Mouse (Mus musculus): ENCODE data around the gene Nup210. TPM values are rescaled to one million over a fixed set of nuclear protein-coding genes. Genes with fewer than 3 reads are reported as not detected.
"Not testable (repeated sequence)": the region's sequence is repeated elsewhere in the genome, so short reads cannot be mapped to it uniquely, and the experiment has no call there.

Gene Nup210
- polyA plus RNA-seq, 1 experiment from 2014 or later, result 24.0 TPM

- 82% methylated on average over 13 of the region's 13 CpGs for WGBS
- Histone ChIP-seq H3K27ac (no peak overlapping the region), H3K4me3 (no peak overlapping the region), H3K9me3 (no peaks in the 10 kb centered on the region), H3K36me3 (0 out of 2 replicates have a peak, but pooled peaks cover 3% of the 10 kb centered on the region), H3K27me3 (ENCODE audit: insufficient read depth, poor library complexity, severe bottlenecking) (no peaks in the 10 kb centered on the region), H3K4me1 (replicated peaks) (peaks cover 21% of the 10 kb centered on the region)
- DNase-seq (ENCODE audit: low spot score), result no peak
These were observed 6.2 kb downstream of the Nup210 start for GRCm38 (mm10) chr6:91110323-91111020.

DNA sequence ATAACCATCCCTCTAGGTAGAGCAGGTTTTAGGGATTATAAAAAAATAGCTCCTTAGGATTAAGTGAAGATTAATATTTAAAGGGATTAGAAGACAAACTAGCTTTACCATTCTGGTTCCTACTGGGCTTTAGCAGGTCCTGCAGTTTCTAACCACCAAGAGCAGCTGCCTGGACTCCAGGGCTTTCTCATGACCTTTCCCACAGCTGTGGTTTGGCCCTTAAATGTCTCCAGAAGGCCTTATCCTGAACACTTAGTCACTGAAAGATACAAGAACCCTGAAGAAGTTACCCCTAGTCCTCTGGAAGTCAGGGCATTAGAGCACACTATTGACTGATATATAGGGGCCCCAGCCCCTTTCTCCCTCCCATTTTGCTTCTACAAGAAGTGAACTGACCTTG is 7.1 kb downstream of the Nup210 start:
- Histone ChIP-seq H3K9me3 (no peaks in the 10 kb centered on the region), H3K27me3 (ENCODE audit: insufficient read depth, poor library complexity, severe bottlenecking) (no peaks in the 10 kb centered on the region), H3K27ac (no peak overlapping the region), H3K36me3 (0 out of 2 replicates have a peak, but pooled peaks cover 3% of the 10 kb centered on the region), H3K4me3 (no peak overlapping the region), H3K4me1 (replicated peaks) (peaks cover 18% of the 10 kb centered on the region)
- no peak for DNase-seq (ENCODE audit: low spot score)

GRCm38 (mm10) chr6:91108917-91109450 is 7.6 kb downstream of the Nup210 start:
- WGBS, result 92% methylated on average over 2 of the region's 2 CpGs
- no peak for DNase-seq (ENCODE audit: low spot score)

DNA sequence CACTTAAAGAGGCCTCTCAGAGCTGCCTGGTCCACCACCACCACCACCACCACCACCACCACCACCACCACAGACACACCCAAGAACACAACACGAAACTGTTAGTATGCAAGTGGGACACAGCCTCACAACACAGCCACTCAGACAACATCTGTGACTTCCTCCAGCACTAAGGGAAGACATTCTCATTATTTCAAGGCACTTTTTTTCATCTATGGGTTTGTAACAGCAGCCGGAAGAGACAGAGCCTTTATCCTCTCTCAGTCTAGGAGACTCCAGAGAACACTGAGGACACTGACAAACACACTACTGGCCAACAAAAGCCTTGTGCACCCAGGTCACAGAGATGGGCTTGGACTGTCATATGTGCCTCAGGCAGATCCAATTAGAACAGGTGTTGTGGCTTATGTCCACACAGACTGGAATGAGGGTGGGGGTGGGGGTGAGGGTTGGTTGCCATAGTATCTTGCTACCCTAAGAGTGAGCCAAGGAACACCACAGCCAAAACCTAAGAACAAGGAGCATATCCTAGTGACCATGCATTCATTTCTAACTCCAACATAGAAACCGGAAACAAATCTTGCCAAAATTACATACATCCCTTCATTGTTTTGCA is 8.2 kb downstream of the Nup210 start:
- H3K9me3 ChIP-seq, result no peaks in the 10 kb centered on the region
- 0 out of 2 replicates have a peak, but pooled peaks cover 3% of the 10 kb centered on the region for H3K36me3 ChIP-seq
- DNase-seq (ENCODE audit: low spot score), result no peak
- peak overlapping the region; percentile 24; the same call in 1 of the 2 replicates for H3K27ac ChIP-seq
- 92% methylated on average over 3 of the region's 3 CpGs for WGBS
- no peaks in the 10 kb centered on the region for H3K27me3 ChIP-seq (ENCODE audit: insufficient read depth, poor library complexity, severe bottlenecking)
- H3K4me3 ChIP-seq, result no peak overlapping the region
- H3K4me1 ChIP-seq (replicated peaks), result peaks cover 13% of the 10 kb centered on the region; the same call in 1 of the 2 replicates

More at GRCm38 (mm10) chr6:91108917-91109450, 7.6 kb downstream of the Nup210 start:
- Histone ChIP-seq H3K4me3 (no peak overlapping the region), H3K9me3 (no peaks in the 10 kb centered on the region), H3K27me3 (ENCODE audit: insufficient read depth, poor library complexity, severe bottlenecking) (no peaks in the 10 kb centered on the region), H3K27ac (no peak overlapping the region), H3K4me1 (replicated peaks) (peaks cover 17% of the 10 kb centered on the region), H3K36me3 (0 out of 2 replicates have a peak, but pooled peaks cover 3% of the 10 kb centered on the region)

DNA sequence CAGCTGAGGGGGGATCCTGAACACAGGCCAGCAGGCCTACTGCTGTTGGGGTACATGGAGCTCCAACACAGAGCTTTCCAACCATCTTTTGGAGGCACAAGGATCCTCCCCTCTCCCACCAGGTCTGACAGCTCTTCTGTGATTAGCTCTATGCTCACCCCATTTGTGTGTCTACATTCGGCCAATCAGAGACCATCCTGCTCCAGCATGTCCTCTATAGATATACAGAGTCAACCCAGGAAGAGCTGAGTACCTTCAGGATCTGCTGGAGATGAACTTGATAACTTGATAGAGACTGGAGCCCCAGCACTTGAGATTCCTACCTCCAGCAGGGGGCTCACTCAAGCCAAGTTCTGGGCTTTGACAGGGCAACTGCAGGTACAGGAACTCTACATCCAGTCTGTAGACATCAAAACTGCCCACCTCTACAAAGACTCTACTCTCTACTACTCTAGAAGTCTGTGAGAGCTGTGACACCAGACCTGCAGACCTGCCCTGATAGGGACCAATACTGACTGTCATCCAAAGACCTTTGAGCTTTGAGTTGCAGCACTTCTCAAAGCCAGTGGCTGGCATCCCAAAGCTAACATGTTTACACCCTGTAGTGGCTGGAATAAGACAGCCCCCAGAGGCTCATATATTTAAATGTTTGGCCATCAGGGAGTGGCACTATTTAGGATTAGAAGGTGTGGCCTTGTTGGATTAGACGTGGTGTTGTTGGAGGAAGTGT is 11.1 kb downstream of the Nup210 start:
- Histone ChIP-seq H3K27me3 (ENCODE audit: insufficient read depth, poor library complexity, severe bottlenecking) (no peaks in the 10 kb centered on the region), H3K4me1 (replicated peaks) (peaks cover 11% of the 10 kb centered on the region; the same call in 1 of the 2 replicates), H3K36me3 (0 out of 2 replicates have a peak, but pooled peaks cover 2% of the 10 kb centered on the region), H3K27ac (no peak overlapping the region), H3K9me3 (no peaks in the 10 kb centered on the region), H3K4me3 (no peak overlapping the region)
- WGBS, result 94% methylated on average over 2 of the region's 2 CpGs
- DNase-seq (ENCODE audit: low spot score), result no peak

GRCm38 (mm10) chr6:91104765-91105399 is 11.7 kb downstream of the Nup210 start:
- Histone ChIP-seq H3K36me3 (0 out of 2 replicates have a peak, but pooled peaks cover 6% of the 10 kb centered on the region), H3K27me3 (ENCODE audit: insufficient read depth, poor library complexity, severe bottlenecking) (no peaks in the 10 kb centered on the region), H3K27ac (no peak overlapping the region), H3K4me3 (no peak overlapping the region), H3K9me3 (no peaks in the 10 kb centered on the region), H3K4me1 (replicated peaks) (peaks cover 9% of the 10 kb centered on the region; the same call in 1 of the 2 replicates)
- WGBS, result 72% methylated on average over 3 of the region's 3 CpGs
- peak; percentile 27 for DNase-seq (ENCODE audit: low spot score)

GRCm38 (mm10) chr6:91103421-91103820 is 13.2 kb downstream of the Nup210 start:
- not testable (repeated sequence) for H3K27ac ChIP-seq; H3K4me1 ChIP-seq (replicated peaks); H3K4me3 ChIP-seq; H3K27me3 ChIP-seq (ENCODE audit: insufficient read depth, poor library complexity, severe bottlenecking); H3K9me3 ChIP-seq; DNase-seq (ENCODE audit: low spot score)
- WGBS, result 78% methylated on average over 1 of the region's 1 CpGs
- H3K36me3 ChIP-seq, result peaks cover 12% of the 10 kb centered on the region

DNA sequence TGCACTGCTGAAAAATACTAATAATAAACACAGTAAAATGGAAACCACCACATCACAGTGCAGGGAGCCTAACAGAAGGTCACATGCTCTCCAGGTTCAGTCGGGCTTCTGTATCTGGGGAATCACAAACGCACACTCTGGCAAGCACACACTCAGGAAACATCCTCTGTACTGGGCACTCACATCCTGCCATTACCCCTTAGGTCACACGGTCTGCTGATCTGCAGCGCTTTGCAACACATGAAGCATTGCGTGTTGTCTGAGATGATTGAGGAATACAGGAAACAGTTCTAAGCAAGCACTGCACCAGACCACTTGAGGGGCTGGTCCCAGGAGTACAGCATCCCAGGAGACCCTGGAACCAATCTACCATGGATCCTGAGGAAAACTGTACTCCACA is 16.0 kb downstream of the Nup210 start:
- Histone ChIP-seq H3K4me3 (no peak overlapping the region), H3K36me3 (peaks cover 39% of the 10 kb centered on the region), H3K27ac (no peak overlapping the region), H3K4me1 (replicated peaks) (peaks cover 9% of the 10 kb centered on the region; the same call in 1 of the 2 replicates), H3K9me3 (no peaks in the 10 kb centered on the region), H3K27me3 (ENCODE audit: insufficient read depth, poor library complexity, severe bottlenecking) (no peaks in the 10 kb centered on the region)
- 91% methylated on average over 5 of the region's 5 CpGs for WGBS
- DNase-seq (ENCODE audit: low spot score), result no peak

DNA sequence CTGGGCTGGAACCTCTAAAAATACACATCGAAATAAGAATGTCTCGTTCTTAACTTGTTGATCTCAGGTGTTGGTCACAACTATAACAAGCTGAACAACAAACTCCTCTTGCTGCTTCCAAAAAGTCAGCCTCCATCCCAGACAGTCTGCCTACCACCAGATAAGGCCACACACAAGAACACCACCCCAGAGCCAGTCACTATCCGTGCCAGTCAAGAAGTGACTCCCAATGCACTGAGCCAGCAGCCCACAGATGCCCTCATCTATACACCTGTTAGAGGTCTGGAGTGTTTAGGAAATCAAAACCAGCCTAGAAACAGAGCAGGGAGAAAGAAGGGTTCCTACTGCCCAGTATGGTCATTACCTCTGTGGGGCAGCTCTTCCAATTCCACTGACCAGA is 18.8 kb downstream of the Nup210 start:
- 98% methylated on average over 3 of the region's 3 CpGs for WGBS
- Histone ChIP-seq H3K4me3 (no peak overlapping the region), H3K4me1 (replicated peaks) (no peaks in the 10 kb centered on the region), H3K27me3 (ENCODE audit: insufficient read depth, poor library complexity, severe bottlenecking) (no peaks in the 10 kb centered on the region), H3K36me3 (peaks cover 65% of the 10 kb centered on the region), H3K27ac (no peak overlapping the region), H3K9me3 (no peaks in the 10 kb centered on the region)
- no peak for DNase-seq (ENCODE audit: low spot score)

GRCm38 (mm10) chr6:91095072-91095601 is 21.5 kb downstream of the Nup210 start:
- peaks cover 83% of the 10 kb centered on the region for H3K36me3 ChIP-seq
- no peak overlapping the region for H3K27ac ChIP-seq
- no peak overlapping the region for H3K4me3 ChIP-seq
- 90% methylated on average over 2 of the region's 2 CpGs for WGBS
- H3K9me3 ChIP-seq, result no peaks in the 10 kb centered on the region
- no peaks in the 10 kb centered on the region for H3K4me1 ChIP-seq (replicated peaks)
- no peaks in the 10 kb centered on the region for H3K27me3 ChIP-seq (ENCODE audit: insufficient read depth, poor library complexity, severe bottlenecking)
- no peak for DNase-seq (ENCODE audit: low spot score)

- Histone ChIP-seq H3K36me3 (peaks cover 93% of the 10 kb centered on the region), H3K27me3 (ENCODE audit: insufficient read depth, poor library complexity, severe bottlenecking) (no peaks in the 10 kb centered on the region), H3K4me1 (replicated peaks) (no peaks in the 10 kb centered on the region), H3K9me3 (no peaks in the 10 kb centered on the region), H3K27ac (no peak overlapping the region), H3K4me3 (no peak overlapping the region)
- WGBS, result 83% methylated on average over 10 of the region's 10 CpGs
- no peak for DNase-seq (ENCODE audit: low spot score)
These were observed 24.3 kb downstream of the Nup210 start for GRCm38 (mm10) chr6:91092216-91092899.

Measured in hindbrain, embryonic 10.5 days (tissue).